Comparison of ENCODE assay signal across 7 mouse cellular contexts in the genomic region with DNA sequence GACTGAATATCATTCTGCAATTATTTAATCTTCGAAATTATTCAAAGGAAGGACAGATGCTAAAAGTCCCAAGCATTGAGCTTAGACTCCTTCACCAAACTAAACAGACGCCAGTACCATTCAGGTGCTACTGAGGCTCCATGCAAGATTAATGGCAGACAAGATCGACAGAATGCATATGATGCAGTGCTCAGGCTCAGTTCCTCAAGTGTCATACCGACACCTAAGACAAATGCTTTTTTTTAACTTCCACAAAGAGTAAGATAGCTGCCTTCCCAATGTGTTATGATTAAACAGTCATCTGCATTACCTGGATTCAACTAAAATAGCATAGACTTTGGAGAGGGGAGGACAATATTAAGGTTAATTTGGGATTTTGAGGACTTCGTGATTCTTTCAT. TPM values are rescaled to one million over a fixed set of nuclear protein-coding genes. Genes with fewer than 3 reads are reported as not detected.
DNase-seq lines count a peak whose midpoint lies in the region; ATAC-seq and TF ChIP-seq lines count a peak whose summit lies in the region.

No protein-coding gene starts in this region.

- H3K4me2 ChIP-seq in lung, embryonic 15.5 days, result peak overlapping the region; percentile 80
- peak overlapping the region; percentile 66 for H3K4me2 ChIP-seq in forebrain, embryonic 14.5 days (ENCODE audit: low read length)
- peak overlapping the region; percentile 59 for H3K4me2 ChIP-seq in limb, embryonic 14.5 days (replicated peaks; ENCODE audit: low read depth, low read length, severe bottlenecking)
- H3K4me2 ChIP-seq in stomach, embryonic 15.5 days, result peak overlapping the region; percentile 63

- peaks cover 20% of the 10 kb centered on the region for H3K4me1 ChIP-seq in lung, embryonic 15.5 days
- peaks cover 9% of the 10 kb centered on the region for H3K4me1 ChIP-seq in forebrain, embryonic 14.5 days (ENCODE audit: control insufficient read depth, insufficient read depth, low read length)
- peaks cover 9% of the 10 kb centered on the region; the same call in 1 of the 2 replicates for H3K4me1 ChIP-seq in limb, embryonic 14.5 days (ENCODE audit: control insufficient read depth, insufficient read depth, low read length)
- H3K4me1 ChIP-seq in stomach, embryonic 15.5 days, result peaks cover 3% of the 10 kb centered on the region; the same call in 1 of the 2 replicates

- no peak overlapping the region for H3K27ac ChIP-seq in lung, embryonic 15.5 days
- no peak overlapping the region for H3K27ac ChIP-seq in forebrain, embryonic 14.5 days (ENCODE audit: low read depth, low read length)
- H3K27ac ChIP-seq in limb, embryonic 14.5 days (replicated peaks; ENCODE audit: low read depth, low read length), result no peak overlapping the region
- no peak overlapping the region for H3K27ac ChIP-seq in stomach, embryonic 15.5 days

- H3K27me3 ChIP-seq in lung, embryonic 15.5 days, result no peaks in the 10 kb centered on the region
- no peaks in the 10 kb centered on the region for H3K27me3 ChIP-seq in forebrain, embryonic 14.5 days (replicated peaks; ENCODE audit: control insufficient read depth, insufficient read depth, low read length)
- H3K27me3 ChIP-seq in limb, embryonic 14.5 days (ENCODE audit: control insufficient read depth, insufficient read depth, low read length), result no peaks in the 10 kb centered on the region
- no peaks in the 10 kb centered on the region for H3K27me3 ChIP-seq in stomach, embryonic 15.5 days (replicated peaks)

- H3K4me3 ChIP-seq in lung, embryonic 15.5 days, result peak overlapping the region; percentile 96
- peak overlapping the region; percentile 99 for H3K4me3 ChIP-seq in forebrain, embryonic 14.5 days (ENCODE audit: low read depth, low read length)
- H3K4me3 ChIP-seq in limb, embryonic 14.5 days (replicated peaks; ENCODE audit: low read length), result peak overlapping the region; percentile 99
- H3K4me3 ChIP-seq in stomach, embryonic 15.5 days (replicated peaks), result peak overlapping the region; percentile 23; the same call in 1 of the 2 replicates

- 26% methylated on average over 5 of the region's 5 CpGs for WGBS in lung, embryonic 15.5 days
- 42% methylated on average over 5 of the region's 5 CpGs for WGBS in forebrain, embryonic 14.5 days
- WGBS in limb, embryonic 14.5 days, result 50% methylated on average over 5 of the region's 5 CpGs
- whole genome bisulfite sequencing in stomach, embryonic 15.5 days, result 33% methylated on average over 5 of the region's 5 CpGs

- TF ChIP-seq POLR2A in limb, embryonic 14.5 days (IDR thresholded peaks at IDR 0.05; ENCODE audit: borderline replicate concordance, extremely low read depth, insufficient read depth, insufficient read length), result no peak

- H3K9ac ChIP-seq in lung, embryonic 15.5 days, result no peak overlapping the region
- peak overlapping the region; percentile 97 for H3K9ac ChIP-seq in forebrain, embryonic 14.5 days (ENCODE audit: low read length)
- H3K9ac ChIP-seq in limb, embryonic 14.5 days (ENCODE audit: low read depth, low read length, severe bottlenecking), result no peak overlapping the region; the same call in 1 of the 2 replicates
- H3K9ac ChIP-seq in stomach, embryonic 15.5 days, result no peak overlapping the region

- DNase-seq in lung, postnatal 36 days, result no peak
- no peak for DNase-seq in forebrain, embryonic 14.5 days (ENCODE audit: low spot score)
- no peak for DNase-seq in limb, embryonic 14.5 days (ENCODE audit: low spot score)
- no peak for DNase-seq in thymus, adult 18-20 months

- no peak for ATAC-seq in lung, embryonic 15.5 days (ENCODE audit: borderline replicate concordance, extremely low read depth, low FRiP score, low TSS enrichment)
- ATAC-seq in forebrain, embryonic 14.5 days, result no peak
- ATAC-seq in limb, embryonic 14.5 days (ENCODE audit: low FRiP score, low read depth), result no peak
- no peak for ATAC-seq in stomach, embryonic 15.5 days (ENCODE audit: insufficient read depth, low FRiP score, low read depth)
- no peak for ATAC-seq in erythroid progenitor cell, adult 5-6 weeks (replicated peaks; ENCODE audit: low FRiP score, poor library complexity, severe bottlenecking)

- H3K36me3 ChIP-seq in lung, embryonic 15.5 days, result peaks cover 14% of the 10 kb centered on the region; the same call in 1 of the 2 replicates
- H3K36me3 ChIP-seq in forebrain, embryonic 14.5 days (ENCODE audit: control insufficient read depth, insufficient read depth, low read length), result peaks cover 34% of the 10 kb centered on the region
- peaks cover 31% of the 10 kb centered on the region for H3K36me3 ChIP-seq in limb, embryonic 14.5 days (ENCODE audit: control insufficient read depth, insufficient read depth, low read length)
- peaks cover 3% of the 10 kb centered on the region; the same call in 1 of the 2 replicates for H3K36me3 ChIP-seq in stomach, embryonic 15.5 days

- no peaks in the 10 kb centered on the region for H3K9me3 ChIP-seq in lung, embryonic 15.5 days
- H3K9me3 ChIP-seq in forebrain, embryonic 14.5 days (replicated peaks; ENCODE audit: control insufficient read depth, low read length), result no peaks in the 10 kb centered on the region
- H3K9me3 ChIP-seq in limb, embryonic 14.5 days (ENCODE audit: control insufficient read depth, low read length), result no peaks in the 10 kb centered on the region
- no peaks in the 10 kb centered on the region for H3K9me3 ChIP-seq in stomach, embryonic 15.5 days

RNA-seq across cellular contexts. Expression of a gene that starts 1.6 kb away (rescaled TPM):
- 13.3 and 13.9 TPM in 2 replicates for polyA plus RNA-seq in lung, embryonic 15.5 days (2015; fragmentation: Nextera tagmentation; extraction: Ambion mirVana)
- polyA plus RNA-seq in forebrain, embryonic 14.5 days (2014; fragmentation: Nextera tagmentation; extraction: Ambion mirVana), result 25.8 and 26.9 TPM in 2 replicates
- 25.1 and 27.3 TPM in 2 replicates for polyA plus RNA-seq in limb, embryonic 14.5 days (2012; rRNA removed)
- 17.2 and 17.6 TPM in 2 replicates for polyA plus RNA-seq in limb, embryonic 14.5 days (2014; fragmentation: Nextera tagmentation; extraction: Ambion mirVana)
- 11.9 and 12.5 TPM in 2 replicates for polyA plus RNA-seq in stomach, embryonic 15.5 days (2015; fragmentation: Nextera tagmentation; extraction: Ambion mirVana)
- 41.8 and 61.2 TPM in 2 replicates for total RNA-seq in erythroid progenitor cell, adult 5-6 weeks (2015; ENCODE audit: low replicate concordance)
- total RNA-seq in erythroid progenitor cell, adult 5-6 weeks (2017; ENCODE audit: low replicate concordance), result 28.3 and 29.1 TPM in 2 replicates

Comparison
In these comparisons a context has a peak if more than half of its experiments do, and no peak if none do; other contexts are left out.
1. H3K4me3 ChIP-seq: peak in every context shown above with its lines; median percentile 99 in forebrain, embryonic 14.5 days; 99 in limb, embryonic 14.5 days; 96 in lung, embryonic 15.5 days; 23 in stomach, embryonic 15.5 days.